Mouse (Mus musculus) olfactory bulb, adult 2 months (tissue): ENCODE results near the gene Ppp2r1b.

ENCODE experiments used
- CTCF ChIP-seq: fragments of 200-500 bp; IDR thresholded peaks from 2 replicates; pipeline ENCODE4 v1.5.1; 2012; ENCODE audit warnings: low read depth, mild to moderate bottlenecking, low read length, moderate library complexity; ENCODE audit not compliant: insufficient read depth
- POLR2A ChIP-seq: fragments of 200-500 bp; IDR thresholded peaks from 2 replicates; pipeline ENCODE4 v1.6.1; 2012; ENCODE audit warnings: mild to moderate bottlenecking, low read depth, low read length, moderate library complexity; ENCODE audit not compliant: insufficient read depth

- no peak for TF ChIP-seq POLR2A
- no peak for TF ChIP-seq CTCF
These were observed 77.5 kb downstream of the Ppp2r1b start for GRCm38 (mm10) chr9:50922363-50923153.
